Mouse (Mus musculus) v-Abl transformed pro-B cells (cell line): Measurements from ENCODE around the gene Zg16.

ENCODE experiments used
- in situ Hi-C, 2 experiments: fragments of 400-800 bp; cut with MboI; formaldehyde crosslinking; loops; one replicate each; pipeline ENCODE4 v1.15.1; 2025; ENCODE audit not compliant: unreplicated experiment in 2 of 2

Gene Zg16

DNA sequence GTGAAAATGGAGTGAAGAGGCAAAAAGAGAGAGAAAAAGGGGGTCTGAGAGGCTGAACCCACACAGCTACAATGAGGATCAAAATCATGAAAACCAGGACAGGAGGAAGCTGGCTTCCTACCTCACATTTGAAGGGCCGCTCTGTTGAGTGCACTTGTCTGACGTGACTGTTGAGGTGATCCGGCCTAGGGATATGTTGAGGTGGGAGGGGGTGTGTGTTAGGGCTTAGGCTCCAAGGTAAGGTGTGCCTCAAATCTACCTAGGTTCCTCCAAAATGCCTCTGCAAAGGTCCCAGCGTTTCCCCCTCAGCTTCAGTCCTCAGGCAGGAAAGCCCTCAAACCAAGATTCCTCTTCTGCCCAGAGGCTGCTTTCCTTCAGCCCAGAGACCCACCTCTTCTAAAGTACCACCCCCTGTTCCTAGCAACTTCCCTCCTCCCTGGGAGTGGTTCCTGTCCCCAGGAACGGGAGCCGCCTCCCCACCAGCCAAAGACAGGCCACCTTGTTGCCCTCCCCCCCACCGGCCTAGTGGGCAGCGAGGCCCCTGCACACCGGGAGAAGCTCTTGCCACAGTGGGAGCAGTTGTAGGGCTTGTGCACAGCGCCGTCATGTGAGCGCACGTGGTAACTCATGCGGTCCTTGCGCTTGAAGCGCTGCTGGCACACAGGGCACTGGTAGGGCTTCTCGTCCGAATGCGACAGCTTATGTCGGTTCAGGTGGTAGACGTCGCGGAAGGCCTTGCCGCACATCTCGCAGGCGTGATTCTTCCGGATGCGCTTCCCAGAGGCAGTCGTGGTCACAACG, 62.2 kb downstream of the Zg16 start:
- in situ Hi-C loops: loop anchor here (5.0 to 10.0 kb wide), 2 partner anchors 72 to 200 kb away; no protein-coding TSS in a partner anchor

DNA sequence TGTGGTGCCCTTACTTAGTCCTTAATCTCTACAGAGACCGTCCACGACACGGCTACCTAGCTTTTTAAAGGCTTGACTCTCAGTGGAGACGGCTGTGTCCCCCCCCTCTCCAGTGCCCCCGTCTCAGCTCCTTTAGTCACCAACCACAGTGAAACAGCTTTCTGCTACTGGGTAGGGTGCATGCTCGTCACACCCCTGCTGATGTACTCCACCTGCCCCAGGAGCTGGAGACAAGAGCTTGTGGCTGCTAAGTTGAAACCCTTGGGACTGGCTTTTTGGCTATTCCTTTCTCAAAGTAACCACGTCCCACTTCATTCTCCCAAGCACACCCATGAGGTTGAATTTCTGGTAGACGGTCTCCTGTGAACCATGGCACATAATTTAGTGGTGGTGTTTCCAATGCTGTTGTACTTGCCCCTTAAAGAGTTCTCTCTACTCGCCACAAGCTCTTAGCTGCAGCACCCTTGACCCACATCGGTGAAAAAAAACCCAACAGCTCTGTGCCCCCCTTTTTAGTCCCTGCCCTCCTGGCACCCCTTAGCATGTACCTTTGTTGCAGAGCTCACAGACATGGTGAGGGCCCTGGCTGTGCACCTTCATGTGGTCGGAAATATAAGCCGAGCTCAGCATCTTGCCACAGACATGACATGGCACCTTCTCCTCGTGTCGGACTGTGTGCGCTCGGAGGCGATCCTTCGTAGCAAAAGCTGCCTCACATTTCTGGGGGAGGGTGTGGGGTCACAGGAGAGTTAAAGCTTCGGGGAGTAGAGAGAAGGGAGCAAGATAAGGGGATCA, 63.0 kb downstream of the Zg16 start:
- in situ Hi-C loops: loop anchor here (5.0 to 10.0 kb wide), 2 partner anchors 73 to 201 kb away; no protein-coding TSS in a partner anchor

DNA sequence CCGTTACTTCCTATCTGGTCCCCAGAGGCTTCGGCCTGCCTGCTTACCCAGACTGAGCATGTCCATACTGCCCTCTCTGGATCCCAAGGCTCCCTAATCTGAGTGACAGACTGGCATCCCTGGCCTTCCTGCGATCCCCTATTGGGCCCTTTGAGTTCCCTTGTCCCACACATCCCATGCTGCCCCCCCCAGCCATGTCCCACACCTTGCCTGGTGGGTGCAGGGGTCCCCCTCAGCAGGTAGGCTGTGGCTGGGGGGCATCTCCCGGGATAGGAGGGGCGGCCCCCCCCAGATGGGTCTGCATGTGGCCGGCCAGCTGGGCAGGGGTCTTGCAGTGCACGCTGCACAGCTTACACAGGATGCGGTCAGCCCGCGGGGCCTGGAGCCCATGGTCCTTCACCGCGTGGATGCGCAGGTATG, 63.8 kb downstream of the Zg16 start:
- in situ Hi-C loops: loop anchor here (5.0 to 10.0 kb wide), 2 partner anchors 74 to 202 kb away; no protein-coding TSS in a partner anchor

DNA sequence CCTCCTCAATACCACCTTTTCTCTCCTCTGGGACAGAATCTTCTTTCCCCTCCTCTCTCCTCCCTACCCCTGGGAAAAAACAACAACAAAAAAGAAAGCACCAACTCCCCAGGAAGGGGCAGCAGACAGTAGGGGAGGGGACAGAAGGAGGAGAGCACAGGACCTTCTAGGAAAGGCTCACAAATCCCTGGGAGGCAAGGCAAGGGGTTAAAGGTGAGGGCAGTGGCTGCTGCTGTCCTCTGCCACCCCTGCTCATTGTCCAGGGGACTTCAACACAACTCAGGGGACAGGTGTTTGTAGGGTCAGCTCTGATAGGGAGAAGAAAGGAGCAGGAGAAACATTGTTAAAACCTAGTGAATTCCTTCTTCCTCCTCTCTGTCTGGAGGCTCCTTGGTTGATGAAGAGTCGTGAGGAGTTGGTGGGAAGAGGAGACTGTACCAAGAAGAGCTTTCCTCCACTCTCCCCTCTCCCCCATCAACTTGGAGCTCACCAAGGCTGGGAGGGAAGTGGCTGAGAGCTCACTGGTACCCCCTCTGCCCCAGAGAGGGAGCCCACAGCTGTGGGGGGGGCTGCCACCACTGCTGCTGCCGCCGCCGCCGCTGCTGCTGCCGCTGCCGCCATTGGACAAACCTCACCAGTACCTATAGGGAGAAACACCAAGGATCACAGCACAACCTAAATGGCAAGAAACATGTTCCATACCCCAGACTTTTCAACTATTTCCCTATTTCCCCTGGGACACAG, 64.4 kb downstream of the Zg16 start:
- in situ Hi-C loops: loop anchor here (5.0 to 10.0 kb wide), 2 partner anchors 75 to 202 kb away; no protein-coding TSS in a partner anchor

GRCm38 (mm10) chr7:127021563-127022527, 65.3 kb downstream of the Zg16 start:
- in situ Hi-C loops: loop anchor here (5.0 to 10.0 kb wide), 2 partner anchors 75 to 203 kb away; no protein-coding TSS in a partner anchor

- in situ Hi-C loops: loop anchor here (5.0 to 10.0 kb wide), 2 partner anchors 76 to 204 kb away; no protein-coding TSS in a partner anchor
These were observed 66.1 kb downstream of the Zg16 start, which contains the start of the genes Gm42742 and Prrt2 for GRCm38 (mm10) chr7:127020901-127021562. Gm42742 (minus strand) TSS chr7:127021097. Prrt2 (minus strand) TSS chr7:127021211.

- in situ Hi-C loops: loop anchor here (5.0 to 10.0 kb wide), 2 partner anchors 77 to 204 kb away; no protein-coding TSS in a partner anchor
These were observed 66.6 kb downstream of the Zg16 start for GRCm38 (mm10) chr7:127020491-127020890.

- in situ Hi-C loops: loop anchor here (5.0 to 10.0 kb wide), 2 partner anchors 77 to 205 kb away; no protein-coding TSS in a partner anchor
These were observed 67.1 kb downstream of the Zg16 start for GRCm38 (mm10) chr7:127020031-127020430.

GRCm38 (mm10) chr7:127019306-127019960, 67.7 kb downstream of the Zg16 start:
- in situ Hi-C loops: loop anchor here (5.0 kb wide), 2 partner anchors 83 to 187 kb away; partner anchors contain the start of gene 4930451I11Rik (in 1 of the 2)

DNA sequence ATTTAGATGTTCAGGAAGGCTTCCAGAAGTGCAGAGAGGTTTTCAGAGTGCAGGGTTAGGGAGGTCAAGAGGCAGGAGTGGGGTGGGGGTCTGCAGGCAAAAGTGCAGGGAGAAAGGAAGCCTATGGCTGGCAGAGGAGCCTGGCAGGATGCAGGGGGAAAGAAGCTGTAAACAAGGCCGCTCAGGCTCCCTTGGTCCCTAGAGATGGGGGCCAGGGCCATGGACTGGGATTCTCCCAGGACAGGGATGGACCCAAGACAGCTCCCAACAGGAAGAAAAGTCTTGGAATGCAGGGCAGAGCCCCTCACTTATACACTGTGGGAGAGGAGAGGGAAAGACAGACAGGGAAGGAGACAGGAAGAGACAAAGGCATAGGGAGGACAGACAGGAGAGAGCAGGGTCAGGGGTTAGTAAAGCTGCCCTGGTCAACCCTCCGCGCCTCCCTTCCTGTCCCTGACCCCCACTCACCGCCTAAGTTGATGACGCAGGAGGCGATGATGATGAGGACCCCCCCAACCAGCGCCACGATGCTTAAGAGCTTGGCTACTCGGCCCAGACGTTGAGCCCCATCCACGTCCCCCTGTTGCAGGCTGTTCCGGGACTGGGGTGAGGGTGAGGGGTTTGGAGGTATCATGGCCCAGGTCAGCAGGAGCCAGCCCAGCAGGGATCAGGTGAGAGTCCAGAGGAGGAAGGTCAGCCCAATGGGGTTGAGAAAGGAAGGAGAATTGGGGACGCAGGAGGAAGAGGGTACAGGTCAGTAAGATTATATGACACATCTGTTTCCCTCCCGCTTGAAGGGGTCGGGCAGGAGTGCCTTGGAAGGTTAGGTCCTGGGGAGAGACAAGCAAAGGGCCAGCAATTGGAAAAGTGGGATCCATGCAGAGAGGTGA, 68.5 kb downstream of the Zg16 start:
- in situ Hi-C loops: loop anchor here (5.0 kb wide), 2 partner anchors 84 to 186 kb away; partner anchors contain the start of gene 4930451I11Rik (in 1 of the 2)

DNA sequence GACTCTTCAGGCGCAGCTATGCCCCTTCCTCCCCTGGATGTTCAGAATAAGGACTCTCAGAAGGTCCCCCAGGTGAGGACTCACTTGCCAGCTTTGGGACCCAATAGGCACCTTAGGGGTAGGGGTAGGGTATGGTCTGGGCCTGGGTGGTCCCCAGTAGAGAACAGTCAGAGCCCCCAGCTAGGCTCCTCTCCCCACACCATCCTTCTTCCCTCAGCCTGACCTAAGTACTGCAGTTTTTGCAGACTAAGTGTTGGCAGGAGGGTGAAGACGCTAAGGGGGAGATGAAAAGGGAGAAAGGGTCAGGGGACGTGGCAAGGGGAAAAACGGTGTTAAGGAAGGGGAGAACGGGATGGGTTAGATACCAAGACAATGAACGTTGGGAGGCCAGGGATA, 69.2 kb downstream of the Zg16 start:
- in situ Hi-C loops: loop anchor here (5.0 kb wide), 2 partner anchors 84 to 186 kb away; partner anchors contain the start of gene 4930451I11Rik (in 1 of the 2)

DNA sequence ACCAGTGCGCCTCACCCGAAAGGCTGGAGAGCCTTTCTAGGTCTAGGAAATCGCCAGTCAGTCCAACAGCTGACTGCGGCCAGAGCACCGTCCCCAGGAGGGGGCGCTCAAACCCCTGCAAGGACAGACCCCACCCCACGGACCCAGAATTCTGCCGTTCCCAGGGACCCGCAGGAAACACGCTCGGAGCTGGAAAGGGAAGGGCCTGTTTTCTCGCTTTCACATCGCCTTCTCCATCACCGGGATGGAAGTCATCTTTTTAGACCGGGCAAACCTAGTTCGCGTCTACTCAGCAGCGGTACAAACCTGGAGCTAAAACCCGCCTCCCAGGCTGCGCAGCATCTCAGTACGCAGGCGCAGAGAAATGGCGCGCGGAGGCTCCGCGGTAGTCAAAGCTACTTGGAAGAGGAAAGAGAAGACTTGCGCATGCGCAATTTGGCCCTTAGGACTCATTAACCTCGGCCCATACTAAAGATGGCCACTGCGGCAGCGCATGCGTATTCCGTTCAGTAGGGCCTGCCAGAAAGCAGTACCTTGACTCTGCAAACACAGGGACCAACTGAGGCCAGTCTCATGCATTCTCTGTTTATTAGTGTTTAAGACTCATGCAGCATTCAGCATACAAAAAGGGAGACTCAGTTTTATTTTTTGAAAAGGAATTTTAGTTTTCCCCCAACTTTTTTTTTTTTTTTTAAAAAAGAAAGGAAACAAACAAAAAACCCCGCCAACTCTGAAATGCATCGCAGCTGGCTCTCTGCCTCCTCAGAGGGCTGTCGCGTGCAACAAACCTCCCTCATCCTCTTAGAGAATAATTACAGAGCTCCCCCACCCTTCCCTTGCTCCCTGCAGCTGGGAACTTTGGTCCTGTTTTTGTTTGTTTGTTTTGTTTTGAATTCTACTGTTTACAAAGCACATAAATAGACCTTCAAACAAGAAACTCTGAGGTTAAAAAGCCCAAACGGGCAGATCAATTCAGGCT, 69.9 kb downstream of the Zg16 start, which contains the start of gene Pagr1a:
Gene Pagr1a (minus strand): TSS at position 382 of the 979 bp plus-strand sequence.
- in situ Hi-C loops: loop anchor here (5.0 kb wide), 2 partner anchors 85 to 185 kb away; partner anchors contain the start of gene 4930451I11Rik (in 1 of the 2)

- in situ Hi-C loops: loop anchor here (5.0 kb wide), 2 partner anchors 86 to 184 kb away; partner anchors contain the start of gene 4930451I11Rik (in 1 of the 2)
These were observed 70.6 kb downstream of the Zg16 start for GRCm38 (mm10) chr7:127016486-127016938.

DNA sequence TGATC, 70.8 kb downstream of the Zg16 start, which contains the start of gene Pagr1b:
Gene Pagr1b (minus strand): TSS at position 4 of the 5 bp plus-strand sequence.
- in situ Hi-C loops: loop anchor here (5.0 kb wide), 2 partner anchors 86 to 184 kb away; partner anchors contain the start of gene 4930451I11Rik (in 1 of the 2)

- in situ Hi-C loops: loop anchor here (5.0 kb wide), 2 partner anchors 86 to 184 kb away; partner anchors contain the start of gene 4930451I11Rik (in 1 of the 2)
These were observed 71.0 kb downstream of the Zg16 start for GRCm38 (mm10) chr7:127016081-127016480.
